Mouse (Mus musculus) C2C12 (cell line): ENCODE results near the gene P4ha1.

Experiments
- CEBPB ChIP-seq: IDR thresholded peaks from one replicate; pipeline ENCODE4 v1.6.1; 2011; ENCODE audit warnings: low read depth, mild to moderate bottlenecking, control low read depth, moderate library complexity
- CTCF ChIP-seq: IDR thresholded peaks from one replicate; pipeline ENCODE4 v1.5.1; 2011; ENCODE audit not compliant: control insufficient read depth, insufficient read depth, insufficient read length
- MAX ChIP-seq: IDR thresholded peaks from one replicate; pipeline ENCODE4 v1.6.1; 2011; ENCODE audit warnings: mild to moderate bottlenecking, control low read depth
- MYOD1 ChIP-seq: IDR thresholded peaks from one replicate; pipeline ENCODE4 v1.6.1; 2011; ENCODE audit warnings: low read depth; ENCODE audit not compliant: control insufficient read depth, insufficient read length

DNA sequence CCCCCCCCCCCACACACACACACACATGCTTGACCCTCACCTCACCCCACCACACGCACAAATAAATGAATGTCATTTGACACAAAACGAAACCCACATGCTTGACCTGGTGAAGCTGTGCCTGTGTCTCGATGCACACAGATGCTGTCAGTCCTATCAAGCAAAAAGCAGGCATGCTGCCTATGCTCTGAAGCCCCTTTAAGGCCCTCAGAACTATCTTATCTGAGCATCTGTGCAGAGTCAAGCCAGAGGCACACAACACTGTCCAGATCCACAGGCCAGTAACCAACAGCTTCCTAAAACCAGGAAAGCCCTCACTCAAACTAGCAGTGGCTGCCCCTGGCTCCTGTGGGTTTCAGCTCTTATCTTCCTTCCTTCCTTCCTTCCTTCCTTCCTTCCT, 35.4 kb upstream of the P4ha1 start:
- no peak for TF ChIP-seq CTCF
- TF ChIP-seq MAX, result no peak
- no peak for TF ChIP-seq CEBPB
- no peak for TF ChIP-seq MYOD1
